Mouse (Mus musculus): Measurements from ENCODE around the gene Gnai2. TPM values are rescaled to one million over a fixed set of nuclear protein-coding genes. Genes with fewer than 3 reads are reported as not detected.
"Not testable (repeated sequence)": the region's sequence is repeated elsewhere in the genome, so short reads cannot be mapped to it uniquely, and the experiment has no call there.

Gnai2 gene
- total RNA-seq, 2 experiments from 2014 or later = 254 to 263 TPM

GRCm38 (mm10) chr9:107570845-107571244, 64.3 kb downstream of the Gnai2 start:
- DNase-seq (ENCODE audit: low spot score in 2 of 2) = no peak

- no peak for DNase-seq (ENCODE audit: low spot score in 2 of 2)
Observed at GRCm38 (mm10) chr9:107570016-107570415, 65.2 kb downstream of the Gnai2 start.

- DNase-seq (ENCODE audit: low spot score in 2 of 2) = no peak
Observed at GRCm38 (mm10) chr9:107569270-107569669, 65.9 kb downstream of the Gnai2 start.

- DNase-seq (ENCODE audit: low spot score in 2 of 2) = peak; percentile 81 to 86
Observed at GRCm38 (mm10) chr9:107568331-107569261, 66.6 kb downstream of the Gnai2 start.

- no peak for DNase-seq (ENCODE audit: low spot score in 2 of 2)
Observed at GRCm38 (mm10) chr9:107567702-107568319, 67.4 kb downstream of the Gnai2 start, which contains the start of gene Hyal2. Hyal2 (plus strand) TSS chr9:107567945.

- no peak for DNase-seq (ENCODE audit: low spot score in 2 of 2)
Observed at GRCm38 (mm10) chr9:107566855-107567254, 68.3 kb downstream of the Gnai2 start.

GRCm38 (mm10) chr9:107566041-107566709, 69.0 kb downstream of the Gnai2 start:
- DNase-seq (ENCODE audit: low spot score in 2 of 2) = peak; percentile 78 to 84

- DNase-seq (ENCODE audit: low spot score in 2 of 2) = not testable (repeated sequence)
Observed at GRCm38 (mm10) chr9:107565556-107565955, 69.6 kb downstream of the Gnai2 start.

Other genes starting within 250 kb of the Gnai2 start
- 10 to 100 TPM; 21.4 to 27.2 TPM for gene Cacna2d2, start 235.8 kb downstream of the Gnai2 start, total RNA-seq (2021)
- 10 to 100 TPM; 33.2 to 33.3 TPM for gene Tmem115, start 101.4 kb downstream of the Gnai2 start, total RNA-seq (2021)
- 10 to 100 TPM; 17.7 to 19.5 TPM for gene Cyb561d2, start 93.2 kb downstream of the Gnai2 start, total RNA-seq (2021)
- gene Nprl2, start 93.1 kb downstream of the Gnai2 start, total RNA-seq (2021) = 10 to 100 TPM; 31.1 to 33.1 TPM
- 1 to 10 TPM; 3.4 to 4.1 TPM for gene Zmynd10, start 88.1 kb downstream of the Gnai2 start, total RNA-seq (2021)
- gene Rassf1, start 83.8 kb downstream of the Gnai2 start, total RNA-seq (2021) = 10 to 100 TPM; 18.3 to 18.6 TPM
- gene Tusc2, start 72.1 kb downstream of the Gnai2 start, total RNA-seq (2021) = 10 to 100 TPM; 58.3 to 66.6 TPM
- 10 to 100 TPM; 19.8 to 21.0 TPM for gene Hyal2, start 67.4 kb downstream of the Gnai2 start, total RNA-seq (2021)
- gene Hyal1, start 58.4 kb downstream of the Gnai2 start, total RNA-seq (2021) = 1 to 10 TPM; 3.7 to 4.2 TPM
- gene Naa80, start 56.5 kb downstream of the Gnai2 start, total RNA-seq (2021) = 10 to 100 TPM; 10.7 to 11.9 TPM
- 1 to 10 TPM; 1.2 to 1.7 TPM for gene Hyal3, start 54.5 kb downstream of the Gnai2 start, total RNA-seq (2021)
- gene Ifrd2, start 47.7 kb downstream of the Gnai2 start, total RNA-seq (2021) = 10 to 100 TPM; 13.2 to 14.1 TPM
- gene Sema3b, start 26.1 kb downstream of the Gnai2 start, total RNA-seq (2021) = 1 to 10 TPM; 3.5 to 3.7 TPM
- gene Slc38a3, start 34.2 kb upstream of the Gnai2 start, total RNA-seq (2021) = 100 to 1,000 TPM in 1 of 2 experiments, 10 to 100 TPM in 1; 96.5 to 109 TPM
- gene Gnat1, start 44.3 kb upstream of the Gnai2 start, total RNA-seq (2021) = 1 to 10 TPM in 1 of 2 experiments, under 1 TPM in 1; 0.71 to 1.1 TPM
- gene Sema3f, start 75.1 kb upstream of the Gnai2 start, total RNA-seq (2021) = 1 to 10 TPM; 6.7 to 9.1 TPM
- 100 to 1,000 TPM; 159 to 181 TPM for gene Rbm5, start 135.6 kb upstream of the Gnai2 start, total RNA-seq (2021)
- 10 to 100 TPM; 59.4 to 68.4 TPM for gene Rbm6, start 237.9 kb upstream of the Gnai2 start, total RNA-seq (2021)

Data from layer of hippocampus, postnatal 10 days (tissue).